Mouse (Mus musculus) forebrain, postnatal 0 days (tissue): Measurements from ENCODE around the gene Tmem235. TPM values are rescaled to one million over a fixed set of nuclear protein-coding genes. Genes with fewer than 3 reads are reported as not detected.

ENCODE experiments used
- ATAC-seq: fragments of 200-750 bp; cut with Nextera tagmentation; 2 replicates; pipeline ENCODE4 v1.8.0; 2017; ENCODE audit warnings: mild to moderate bottlenecking, moderate library complexity
- DNase-seq: peaks from one replicate; pipeline ENCODE4 v3.0.0-alpha.2; 2015
- H3K27ac ChIP-seq: fragments of 300-500 bp; sonication (generic); 2 replicates; pipeline ENCODE4 v1.5.1; 2014; ENCODE audit warnings: low read depth, mild to moderate bottlenecking, antibody characterized with exemption, low read length, moderate library complexity, mixed read lengths
- H3K27me3 ChIP-seq: fragments of 300-500 bp; sonication (generic); 2 replicates; pipeline ENCODE4 v1.6.1; 2014; ENCODE audit warnings: mild to moderate bottlenecking, low read length, mixed read lengths; ENCODE audit not compliant: insufficient read depth
- H3K36me3 ChIP-seq: fragments of 300-500 bp; sonication (generic); 2 replicates; pipeline ENCODE4 v1.6.1; 2014; ENCODE audit warnings: mild to moderate bottlenecking, moderate library complexity; ENCODE audit not compliant: insufficient read depth
- H3K4me1 ChIP-seq: fragments of 300-500 bp; sonication (generic); 2 replicates; pipeline ENCODE4 v1.6.1; 2014; ENCODE audit warnings: antibody characterized with exemption; ENCODE audit not compliant: insufficient read depth
- H3K4me2 ChIP-seq: fragments of 300-500 bp; sonication (generic); 2 replicates; pipeline ENCODE4 v1.6.1; 2014; ENCODE audit warnings: low read depth, mild to moderate bottlenecking, moderate library complexity
- H3K4me3 ChIP-seq: fragments of 300-500 bp; sonication (generic); 2 replicates; pipeline ENCODE4 v1.5.1; 2014; ENCODE audit warnings: low read depth, low read length, mixed read lengths
- H3K9ac ChIP-seq: fragments of 300-500 bp; sonication (generic); 2 replicates; pipeline ENCODE4 v1.6.1; 2014; ENCODE audit warnings: mild to moderate bottlenecking
- H3K9me3 ChIP-seq: fragments of 300-500 bp; sonication (generic); 2 replicates; pipeline ENCODE4 v1.6.1; 2016; ENCODE audit warnings: low read length
- CTCF ChIP-seq: sonication (generic); IDR thresholded peaks from 2 replicates; pipeline ENCODE4 v1.5.1; 2016; ENCODE audit warnings: antibody characterized with exemption, control low read depth, low read depth
- WGBS: fragments of 180-500 bp; shearing (Covaris S2); extraction: QIAGEN DNeasy Blood & Tissue Kit; methylation state at CpG from one replicate; pipeline ENCODE4 v1.1.7; 2014; 5-methylcytosine and 5-hydroxymethylcytosine counted together
- polyA plus RNA-seq: library from polyadenylated mRNA; unstranded; fragments of >200 nt; fragmentation: Nextera tagmentation; extraction: Ambion mirVana; gene quantifications from 2 replicates; pipeline ENCODE4 v1.2.1, GENCODE M21; 2015
- total RNA-seq: library from RNA; depleted of rRNA; stranded (reverse); fragments of >200 nt; gene quantifications from 2 replicates; pipeline ENCODE4 v1.2.3, GENCODE M21; 2014

Tmem235 gene
- total and polyA plus RNA-seq, 2 experiments from 2014 or later: not detected

DNA sequence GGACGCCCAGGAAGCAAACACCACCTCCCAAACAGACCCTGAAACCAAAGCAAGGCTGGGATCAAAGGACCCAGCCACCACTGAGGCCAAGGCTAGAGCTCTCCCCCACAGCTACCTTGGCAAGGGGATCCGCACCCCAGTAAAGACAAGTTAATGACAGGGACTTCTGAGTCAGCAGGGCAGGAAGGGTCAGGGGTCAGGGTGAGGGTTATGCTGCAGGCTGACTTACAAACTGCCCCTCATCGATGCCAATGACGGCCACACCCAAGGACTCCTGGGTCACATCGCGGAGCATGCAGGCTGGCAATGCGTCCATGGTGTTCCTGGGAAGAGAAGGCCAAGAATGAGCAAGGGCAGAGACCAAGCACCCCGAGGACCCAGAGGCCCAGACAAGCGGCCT, 38.7 kb upstream of the Tmem235 start:
- Histone ChIP-seq H3K9me3 (no peaks in the 10 kb centered on the region), H3K36me3 (no peaks in the 10 kb centered on the region), H3K27me3 (no peaks in the 10 kb centered on the region), H3K9ac (no peak overlapping the region), H3K27ac (no peak overlapping the region), H3K4me2 (no peak overlapping the region), H3K4me1 (peaks cover 5% of the 10 kb centered on the region; the same call in 1 of the 2 replicates), H3K4me3 (no peak overlapping the region)
- TF ChIP-seq CTCF: no peak
- ATAC-seq (no peak), DNase-seq (no peak)
- 96% methylated on average over 9 of the region's 9 CpGs for WGBS

DNA sequence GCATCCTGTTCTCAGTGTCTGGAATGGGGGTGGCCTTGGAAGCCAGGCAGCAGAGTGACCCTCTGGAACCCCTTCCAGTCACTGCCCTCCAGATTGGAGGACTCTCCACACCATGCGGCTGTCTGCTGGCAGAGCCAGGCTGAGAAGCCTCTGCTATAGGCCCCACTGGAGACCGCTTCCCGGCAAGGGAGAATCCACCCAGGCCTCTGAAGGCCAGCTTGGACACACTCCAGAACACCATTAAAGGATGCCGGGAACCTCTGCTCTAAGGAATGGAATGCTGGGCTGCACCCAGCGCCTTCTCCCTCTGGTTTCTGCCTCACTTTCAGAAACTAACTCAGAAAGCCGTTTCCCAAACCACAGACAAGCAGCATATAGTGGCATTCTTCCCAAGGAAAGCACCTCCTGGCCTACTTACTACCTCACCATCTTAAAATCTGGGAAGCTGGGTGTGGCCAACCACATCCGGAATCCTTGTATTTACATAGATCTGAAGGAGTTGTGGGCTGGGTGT, 37.8 kb upstream of the Tmem235 start:
- no peak overlapping the region for H3K9ac ChIP-seq
- ATAC-seq (no peak), DNase-seq (no peak)
- H3K36me3 ChIP-seq: no peaks in the 10 kb centered on the region
- H3K9me3 ChIP-seq: no peaks in the 10 kb centered on the region
- no peak overlapping the region for H3K27ac ChIP-seq
- no peak for TF ChIP-seq CTCF
- H3K27me3 ChIP-seq: no peaks in the 10 kb centered on the region
- H3K4me2 ChIP-seq: no peak overlapping the region
- peaks cover 5% of the 10 kb centered on the region; the same call in 1 of the 2 replicates for H3K4me1 ChIP-seq
- 61% methylated on average over 7 of the region's 7 CpGs for WGBS
- H3K4me3 ChIP-seq: no peak overlapping the region

DNA sequence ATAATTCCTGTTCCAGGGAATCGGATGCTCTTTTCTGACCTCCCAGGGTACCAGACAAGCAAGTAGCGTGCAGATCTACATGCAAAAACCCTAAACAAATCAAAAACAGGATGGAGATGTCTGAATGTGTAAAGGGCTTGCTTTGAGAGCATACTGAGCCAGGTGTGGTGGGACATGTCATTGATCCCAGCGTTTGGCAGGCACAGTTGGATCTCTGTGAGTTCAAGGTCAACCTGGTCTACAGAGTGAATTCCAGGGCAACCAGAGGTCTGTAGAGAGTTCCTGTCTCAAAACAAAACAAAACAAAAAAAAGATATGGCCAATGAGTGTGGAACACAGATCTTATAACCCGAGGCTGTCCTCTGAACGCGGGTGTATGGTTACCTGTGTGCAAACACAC, 37.1 kb upstream of the Tmem235 start:
- no peak for DNase-seq
- no peak overlapping the region for H3K27ac ChIP-seq
- H3K36me3 ChIP-seq: no peaks in the 10 kb centered on the region
- no peak overlapping the region for H3K4me2 ChIP-seq
- no peak overlapping the region for H3K4me3 ChIP-seq
- no peak for TF ChIP-seq CTCF
- no peaks in the 10 kb centered on the region for H3K9me3 ChIP-seq
- peaks cover 5% of the 10 kb centered on the region; the same call in 1 of the 2 replicates for H3K4me1 ChIP-seq
- H3K27me3 ChIP-seq: no peaks in the 10 kb centered on the region
- WGBS: 93% methylated on average over 6 of the region's 6 CpGs
- no peak for ATAC-seq
- H3K9ac ChIP-seq: no peak overlapping the region

DNA sequence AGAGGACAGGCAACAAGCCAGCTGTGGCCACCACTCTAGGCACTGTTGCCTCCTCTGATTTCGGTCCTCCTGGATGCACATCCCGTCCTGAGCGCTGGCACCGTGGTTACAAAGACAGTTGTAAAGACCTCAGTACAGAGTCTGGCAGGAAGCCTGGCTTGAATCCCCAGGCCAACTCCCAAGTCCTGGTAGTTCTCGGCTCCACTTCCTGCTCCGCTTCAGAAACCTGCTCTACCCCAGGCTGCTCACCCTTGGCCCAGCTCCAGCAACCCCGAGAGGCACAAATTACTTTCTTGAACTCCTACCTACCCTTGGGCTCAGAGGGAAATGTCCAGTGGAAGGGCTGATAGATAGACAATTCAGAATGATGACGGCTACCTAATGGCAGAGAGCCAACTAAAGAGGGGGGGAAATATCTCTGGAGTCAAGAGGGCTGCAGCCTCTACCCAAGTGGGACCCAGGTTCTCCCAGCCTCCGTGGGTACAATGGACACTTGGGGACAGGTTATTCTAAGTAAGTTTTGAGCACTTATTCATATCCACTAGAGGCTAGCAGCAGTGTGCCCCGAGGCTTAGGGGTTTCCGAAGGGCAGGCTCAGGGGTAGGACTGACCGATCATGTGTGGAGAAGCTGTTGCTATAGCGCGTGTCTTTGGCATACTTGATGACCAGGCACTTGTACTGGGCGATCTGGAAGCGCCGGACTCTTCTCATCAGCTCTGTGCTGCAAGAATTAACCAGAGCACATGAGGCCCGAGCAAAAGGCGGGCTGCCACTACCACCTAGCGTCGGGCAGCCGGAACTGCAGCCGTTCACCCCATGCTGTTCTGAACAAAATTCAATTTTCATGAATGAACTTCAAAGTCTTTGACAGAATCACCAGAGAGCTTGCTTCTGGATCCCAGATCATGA, 36.2 kb upstream of the Tmem235 start:
- peak; percentile 84 for ATAC-seq
- Histone ChIP-seq H3K9me3 (no peaks in the 10 kb centered on the region), H3K36me3 (no peaks in the 10 kb centered on the region), H3K4me2 (peak overlapping the region; percentile 85), H3K4me1 (peaks cover 5% of the 10 kb centered on the region; the same call in 1 of the 2 replicates), H3K27me3 (no peaks in the 10 kb centered on the region), H3K27ac (no peak overlapping the region), H3K9ac (peak overlapping the region; percentile 25), H3K4me3 (peak overlapping the region; percentile 47; the same call in 1 of the 2 replicates)
- DNase-seq: peak; percentile 93
- peak; percentile 96 for TF ChIP-seq CTCF
- WGBS: 8% methylated on average over 23 of the region's 23 CpGs

DNA sequence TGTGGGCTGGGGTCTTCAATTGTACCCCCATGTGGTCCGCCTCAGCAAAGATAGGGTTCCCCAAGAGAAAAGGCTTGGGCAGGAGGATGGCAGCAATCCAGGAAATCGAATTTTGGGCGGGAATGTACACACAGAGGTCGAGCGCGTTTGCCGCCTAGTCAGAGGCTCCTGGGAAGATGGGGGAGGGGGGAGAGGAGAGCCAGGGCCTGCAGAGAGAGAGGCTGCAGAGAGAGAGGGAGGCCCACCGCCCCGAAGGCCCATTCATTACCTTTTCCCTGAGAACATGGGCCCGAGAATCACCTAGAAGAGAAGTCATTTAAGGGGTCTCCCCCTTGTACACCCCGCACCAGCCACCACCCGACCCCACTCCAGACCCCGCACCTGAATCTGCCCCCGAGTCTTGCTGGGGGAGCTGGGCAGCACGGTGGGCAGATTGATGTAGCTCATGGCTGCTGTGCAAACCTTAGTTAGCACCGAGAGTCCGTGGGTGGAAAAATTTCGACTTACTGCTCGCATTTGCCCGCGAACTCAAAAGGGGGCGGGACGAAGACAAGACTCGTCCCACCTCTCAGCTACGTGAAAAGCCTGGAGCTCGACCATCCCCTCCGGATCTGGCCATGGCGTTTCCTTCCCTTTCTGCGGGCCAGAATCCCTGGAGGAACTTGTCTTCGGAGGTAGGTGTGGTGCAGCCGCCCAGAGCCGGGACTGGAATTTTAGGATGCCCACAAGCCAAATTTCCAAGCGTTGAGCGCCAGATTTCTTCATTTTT, 35.0 kb upstream of the Tmem235 start, which contains the start of the genes Afmid and Tk1:
Gene Afmid (plus strand): TSS at position 592 of the 769 bp plus-strand sequence.
Gene Tk1 (minus strand): TSS at position 760 of the 769 bp plus-strand sequence.
- WGBS: under 1% methylated on average over 34 of the region's 34 CpGs
- Histone ChIP-seq H3K4me2 (peak within 1 kb of the TSS; percentile 85), H3K27me3 (no peaks in the 10 kb centered on the region), H3K4me1 (peaks cover 5% of the 10 kb centered on the region; the same call in 1 of the 2 replicates), H3K27ac (peak within 1 kb of the TSS; percentile 36), H3K9me3 (no peaks in the 10 kb centered on the region), H3K4me3 (peak within 1 kb of the TSS; percentile 47), H3K36me3 (no peaks in the 10 kb centered on the region), H3K9ac (peak within 1 kb of the TSS; percentile 58)
- TF ChIP-seq CTCF: no peak
- ATAC-seq (peak; percentile 74), DNase-seq (peak; percentile 82)

DNA sequence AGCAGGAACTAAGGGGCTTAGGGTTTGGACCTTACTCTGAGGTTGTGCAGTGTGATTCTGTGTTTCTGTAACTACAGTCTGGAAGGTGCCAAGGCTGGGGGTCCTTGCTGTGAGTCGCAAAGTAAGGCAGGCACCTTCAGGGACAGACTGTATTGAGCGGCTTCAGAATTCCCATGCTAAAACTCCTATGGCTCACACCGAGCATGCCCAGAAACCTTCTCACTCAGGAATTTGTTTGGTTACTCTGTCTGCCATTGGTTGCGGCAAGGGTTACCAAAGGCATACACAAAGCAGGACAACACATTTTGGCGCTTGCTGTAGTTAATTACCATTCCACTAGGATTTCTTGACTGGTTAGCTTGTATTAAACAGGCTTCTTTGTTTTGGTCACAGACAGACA, 34.4 kb upstream of the Tmem235 start:
- 1% methylated on average over 5 of the region's 5 CpGs for WGBS
- H3K36me3 ChIP-seq: no peaks in the 10 kb centered on the region
- H3K27ac ChIP-seq: peak overlapping the region; percentile 36
- ATAC-seq (peak; percentile 53), DNase-seq (no peak)
- H3K9me3 ChIP-seq: no peaks in the 10 kb centered on the region
- peak overlapping the region; percentile 58 for H3K9ac ChIP-seq
- peaks cover 5% of the 10 kb centered on the region; the same call in 1 of the 2 replicates for H3K4me1 ChIP-seq
- no peak for TF ChIP-seq CTCF
- H3K27me3 ChIP-seq: no peaks in the 10 kb centered on the region
- peak overlapping the region; percentile 85 for H3K4me2 ChIP-seq
- peak overlapping the region; percentile 47 for H3K4me3 ChIP-seq
